Mouse (Mus musculus) adrenal gland, postnatal 25 days (tissue): ENCODE measurements at regions not wholly inside any gene's neighbourhood (a gene's known extent, or its start where the extent isn't known, plus 50 kb on each side); places are given as distances from the start of the nearest gene placed in this dataset.
A peak's percentile ranks its signal among the peaks of the same experiment; 100 is the strongest.

ENCODE experiments used
- DNase-seq: peaks from one replicate; pipeline ENCODE4 v3.0.0; 2021; ENCODE audit warnings: mixed read lengths

DNA sequence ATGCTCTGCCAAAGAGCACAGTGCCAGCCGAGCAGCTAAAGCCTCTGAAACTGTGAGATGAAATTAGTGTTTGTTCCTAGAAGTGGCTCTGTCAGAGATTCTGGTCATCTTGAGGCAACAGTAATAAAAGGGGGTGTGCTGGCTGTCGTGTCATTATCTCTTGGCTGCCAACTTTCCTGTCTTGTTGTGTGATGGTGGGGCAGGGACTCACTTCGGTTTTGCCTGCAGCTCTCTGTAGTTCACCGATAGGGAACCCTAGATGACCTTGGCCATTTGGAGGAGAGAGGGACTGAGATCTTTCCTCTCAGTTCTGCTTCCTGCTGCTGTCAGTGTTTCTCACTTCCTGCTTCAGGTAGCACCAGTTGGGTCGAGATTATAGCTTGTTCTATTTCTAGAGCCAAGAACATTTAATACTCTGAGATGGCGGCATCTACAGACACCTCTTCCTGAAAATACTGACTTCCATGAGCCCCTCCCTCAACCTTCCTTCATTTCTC, 159.8 kb upstream of the Kbtbd8 start:
- no peak for DNase-seq

DNA sequence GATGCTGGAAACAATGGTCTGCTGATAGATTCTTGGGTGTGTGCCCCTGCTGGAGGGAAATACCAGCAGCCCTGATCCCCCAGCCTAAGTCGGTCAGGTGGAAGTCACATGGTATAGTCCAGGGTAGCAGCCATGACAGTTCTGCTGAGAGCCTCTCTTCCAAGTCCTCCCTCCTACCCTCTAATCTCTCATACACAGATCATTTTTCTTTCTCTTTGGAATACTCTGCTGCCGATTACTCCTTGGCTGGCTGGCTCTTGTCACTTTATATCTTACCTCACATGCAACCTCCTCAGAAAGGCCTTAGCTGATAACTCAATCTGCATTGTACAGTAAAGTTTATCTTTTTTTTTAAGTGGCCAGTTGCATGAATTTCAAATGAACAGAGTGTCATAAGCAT, 162.5 kb upstream of the Kbtbd8 start:
- DNase-seq, result no peak

DNA sequence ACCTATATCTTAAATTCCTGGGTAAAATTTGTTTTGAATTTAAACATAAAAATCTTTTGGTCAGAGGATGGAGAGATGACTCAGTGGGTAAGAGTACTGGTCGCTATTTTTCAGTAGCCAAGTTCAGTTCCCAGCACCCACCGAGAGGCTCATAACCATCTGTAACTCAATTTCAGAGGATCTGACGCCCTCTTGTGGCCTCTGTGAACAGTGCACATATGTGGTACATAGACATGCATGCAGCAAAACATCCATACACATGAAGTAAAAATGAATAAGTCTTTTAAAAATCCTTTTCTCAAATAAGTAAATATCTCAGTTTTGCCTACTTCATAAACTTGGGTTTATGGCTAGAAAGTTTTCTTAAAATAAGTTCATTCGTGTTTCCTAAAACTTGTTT, 163.4 kb upstream of the Kbtbd8 start:
- DNase-seq, result no peak

DNA sequence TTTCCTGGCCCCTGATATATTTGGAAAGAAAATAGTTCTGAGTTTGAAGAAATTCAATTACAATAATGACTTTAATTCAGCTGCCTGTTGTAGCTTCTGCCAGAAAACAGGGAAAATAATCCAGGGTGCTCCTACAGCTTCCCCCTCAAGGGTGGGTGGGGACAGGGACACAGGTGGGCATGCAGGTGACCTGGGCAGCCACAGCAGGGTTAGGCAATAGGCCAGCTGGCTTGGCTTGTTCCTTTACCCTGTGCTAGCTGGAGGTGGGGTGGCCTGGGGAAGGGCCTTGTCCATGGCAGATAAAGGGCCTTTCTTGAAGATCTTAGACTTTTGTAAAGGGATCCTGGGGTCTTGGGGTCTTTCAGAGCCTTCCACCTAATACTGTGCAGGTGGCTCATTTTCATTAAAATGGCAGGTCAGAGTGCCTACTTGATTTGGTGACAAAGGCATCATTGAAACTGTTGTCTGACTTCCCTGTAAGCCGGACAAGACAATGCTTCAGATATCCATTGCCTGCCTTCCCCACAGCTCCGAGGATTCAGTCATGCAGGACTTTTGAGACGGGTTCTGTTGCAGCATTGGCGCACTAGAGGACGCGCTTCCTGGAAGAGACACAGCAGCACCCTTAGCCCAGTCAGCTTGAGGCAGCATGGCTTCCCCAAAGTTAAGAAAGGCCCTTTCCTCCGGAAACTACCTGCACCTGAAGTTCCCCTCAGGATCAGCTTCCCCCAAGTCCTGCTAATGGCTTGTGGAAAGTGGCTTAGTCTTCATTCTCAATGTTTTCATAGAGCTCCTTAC, 164.9 kb upstream of the Kbtbd8 start:
- no peak for DNase-seq

DNA sequence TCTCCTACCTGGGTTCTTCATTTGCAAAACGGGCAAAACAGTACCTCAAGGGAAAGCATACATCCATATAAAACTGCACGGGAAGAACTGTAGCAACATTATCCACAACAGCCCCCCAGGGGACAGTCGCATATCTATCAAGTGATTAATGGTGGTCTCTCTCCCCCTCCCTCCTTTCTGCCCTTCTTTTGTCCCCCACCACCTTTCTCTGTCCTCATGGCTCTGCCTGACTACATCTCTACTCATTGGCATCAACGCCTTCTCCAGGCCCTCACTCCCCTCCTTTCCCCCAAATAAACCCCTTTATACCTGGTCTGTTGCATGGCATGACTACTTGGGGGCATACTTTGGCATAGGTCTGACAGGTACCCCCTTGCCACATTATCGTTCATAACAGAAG, 166.1 kb upstream of the Kbtbd8 start:
- DNase-seq, result no peak

DNA sequence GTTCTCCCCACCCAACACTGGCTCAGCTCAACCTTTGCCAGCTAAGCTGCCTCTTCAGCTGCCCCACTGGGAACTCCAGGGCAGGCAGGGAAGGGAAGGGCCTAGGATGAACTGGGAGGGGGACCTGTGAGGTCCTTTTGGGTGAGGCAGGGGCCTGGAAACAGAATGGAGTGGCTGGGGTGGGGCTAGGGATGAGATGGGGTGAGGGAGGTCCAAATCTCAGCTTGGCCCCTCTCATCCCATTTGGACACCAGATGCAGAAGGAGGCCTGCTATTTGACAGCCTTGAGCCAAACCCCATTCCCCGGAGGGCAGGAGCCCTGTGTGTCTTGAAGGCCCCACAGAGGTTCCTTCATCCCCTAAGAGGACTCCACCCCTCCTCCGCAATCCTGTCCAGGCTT, 166.7 kb upstream of the Kbtbd8 start:
- peak; percentile 26 for DNase-seq

DNA sequence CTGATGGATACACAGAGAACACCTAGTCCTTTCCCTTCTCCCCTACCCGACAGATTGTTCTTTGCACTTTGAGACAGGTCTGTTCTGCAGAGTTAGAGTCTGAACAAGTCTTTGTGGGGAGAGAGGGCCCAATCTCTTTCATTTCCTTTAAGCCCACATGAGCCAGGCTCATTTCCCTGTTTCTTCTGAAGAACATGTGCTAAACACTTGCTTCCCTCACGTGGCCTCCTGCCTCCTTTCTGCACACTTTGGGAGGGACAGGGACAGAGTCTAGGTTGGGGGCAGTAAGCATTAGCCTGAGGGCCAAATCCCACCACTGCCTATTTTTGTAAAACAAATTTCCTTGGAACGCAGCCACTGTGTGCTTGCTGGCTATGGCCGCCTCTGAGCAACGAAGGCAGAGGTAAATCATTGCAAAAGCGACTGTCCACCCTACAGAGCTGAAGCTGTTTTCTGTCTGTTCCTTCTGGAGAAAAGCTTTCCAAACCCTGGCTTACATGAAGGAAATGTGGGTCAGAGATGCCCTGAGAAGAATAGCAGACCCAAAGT, 170.6 kb upstream of the Kbtbd8 start:
- DNase-seq, result no peak

DNA sequence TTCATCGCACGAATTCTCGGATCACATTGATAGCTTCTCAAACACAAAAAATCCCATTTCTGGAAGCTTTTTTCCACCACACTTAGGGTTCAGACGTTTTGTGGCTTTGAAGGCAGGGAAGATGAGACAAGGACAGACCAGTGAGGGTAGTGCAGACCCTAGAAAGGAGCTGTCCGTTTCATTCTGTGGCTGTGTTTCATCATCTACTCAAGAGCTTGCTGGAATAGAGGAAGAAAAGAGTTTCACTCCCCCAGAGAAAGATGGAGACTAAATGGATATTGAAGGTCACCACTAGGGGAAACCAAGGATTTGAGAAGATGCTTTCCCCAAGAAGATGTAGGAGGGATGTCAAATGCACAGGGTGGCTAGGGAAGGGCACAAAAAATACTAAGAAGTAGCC, 171.3 kb upstream of the Kbtbd8 start:
- DNase-seq, result no peak

DNA sequence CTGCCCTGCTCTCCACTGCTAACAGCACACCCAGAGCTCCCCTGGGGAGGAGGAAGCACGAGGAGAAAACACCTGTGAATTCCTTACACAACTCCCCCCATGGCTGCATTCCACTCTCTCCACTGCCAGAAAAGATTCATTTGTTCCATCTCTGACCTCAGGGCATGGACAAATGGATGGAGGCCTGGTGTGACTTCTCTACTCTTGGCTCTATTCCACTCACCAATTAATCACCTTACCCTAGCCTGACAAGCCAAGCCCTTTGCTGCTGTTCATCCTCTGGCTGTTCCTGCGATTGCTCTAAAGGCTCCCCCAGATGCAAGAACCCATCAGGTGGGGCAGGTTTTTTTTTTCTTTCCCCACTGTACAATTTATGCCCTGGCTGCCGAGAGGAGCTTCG, 172.8 kb upstream of the Kbtbd8 start:
- DNase-seq, result no peak

DNA sequence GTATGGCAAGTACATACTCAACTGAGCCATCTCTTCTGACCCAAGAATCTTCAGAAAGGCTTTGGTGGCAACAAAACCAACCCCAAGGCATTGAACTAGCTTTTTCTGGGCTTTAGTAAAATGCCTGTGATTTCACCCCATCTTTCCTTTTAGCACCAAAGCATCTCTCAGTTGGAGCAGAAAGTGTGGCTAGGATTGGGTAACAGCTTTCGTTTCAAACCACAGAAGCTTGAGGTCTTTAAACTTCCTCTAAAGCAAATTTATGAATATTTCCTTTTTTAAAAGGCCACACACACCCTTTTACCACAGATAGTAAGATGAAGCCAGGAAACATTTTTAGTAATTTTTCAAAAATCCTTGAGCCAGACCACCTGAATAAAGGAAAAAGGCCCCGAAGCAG, 178.1 kb upstream of the Kbtbd8 start:
- no peak for DNase-seq

DNA sequence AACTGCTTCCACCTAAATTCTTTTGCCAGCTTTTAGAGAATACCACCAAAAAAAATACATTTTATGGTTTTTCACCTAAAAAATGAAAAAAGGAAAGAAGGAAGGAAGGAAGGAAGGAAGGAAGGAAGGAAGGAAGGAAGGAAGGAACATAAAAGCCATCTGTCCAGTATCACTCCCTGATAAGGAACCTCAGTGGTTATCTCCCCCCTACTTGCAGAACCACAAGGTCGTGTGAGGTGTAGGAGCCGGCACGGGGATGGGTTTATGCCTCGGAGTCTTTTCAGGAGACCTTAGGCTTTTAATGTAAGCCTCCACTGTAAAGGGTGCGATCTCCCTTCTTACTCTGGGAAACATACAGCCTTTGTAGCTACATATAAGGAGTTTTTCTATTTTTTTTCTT, 180.8 kb upstream of the Kbtbd8 start:
- DNase-seq, result no peak

DNA sequence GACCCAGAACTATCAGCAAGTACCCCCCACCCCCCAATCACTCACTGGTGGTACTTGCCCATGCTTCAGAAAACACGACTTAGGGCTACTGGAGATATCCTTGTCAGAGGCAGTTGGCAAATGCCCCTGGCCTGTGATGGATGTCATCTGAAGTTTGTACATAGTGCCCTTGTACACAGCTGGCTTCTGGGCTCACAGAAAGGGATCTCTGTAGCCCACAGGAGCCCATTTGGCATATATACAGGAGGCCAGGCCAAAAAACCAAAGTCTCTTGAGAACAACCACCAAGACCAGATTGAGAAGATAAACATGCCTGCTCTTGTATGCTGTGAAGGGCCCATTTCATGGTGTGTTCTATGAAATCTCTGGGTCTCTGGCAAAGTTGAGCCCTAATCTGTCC, 181.3 kb upstream of the Kbtbd8 start:
- peak; percentile 10 for DNase-seq

DNA sequence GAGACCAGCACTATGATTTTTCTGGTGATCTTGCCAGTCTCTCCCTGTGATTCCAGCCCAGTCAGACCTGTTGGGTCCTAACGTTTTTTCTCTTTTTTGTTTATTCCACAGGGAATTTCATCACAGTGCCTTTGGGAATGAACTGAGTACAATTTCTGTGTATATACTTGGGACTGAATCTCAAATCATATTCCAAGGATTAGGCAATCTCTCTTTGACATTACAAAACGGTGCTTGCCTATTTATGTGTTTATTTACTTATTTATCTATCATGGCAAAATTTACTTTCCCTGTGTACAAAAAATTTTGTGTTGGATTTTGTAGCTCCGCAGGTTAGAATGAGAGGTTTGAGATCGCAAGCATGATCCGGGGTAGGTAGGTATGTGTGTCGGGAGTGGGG, 189.2 kb upstream of the Kbtbd8 start:
- DNase-seq, result no peak

DNA sequence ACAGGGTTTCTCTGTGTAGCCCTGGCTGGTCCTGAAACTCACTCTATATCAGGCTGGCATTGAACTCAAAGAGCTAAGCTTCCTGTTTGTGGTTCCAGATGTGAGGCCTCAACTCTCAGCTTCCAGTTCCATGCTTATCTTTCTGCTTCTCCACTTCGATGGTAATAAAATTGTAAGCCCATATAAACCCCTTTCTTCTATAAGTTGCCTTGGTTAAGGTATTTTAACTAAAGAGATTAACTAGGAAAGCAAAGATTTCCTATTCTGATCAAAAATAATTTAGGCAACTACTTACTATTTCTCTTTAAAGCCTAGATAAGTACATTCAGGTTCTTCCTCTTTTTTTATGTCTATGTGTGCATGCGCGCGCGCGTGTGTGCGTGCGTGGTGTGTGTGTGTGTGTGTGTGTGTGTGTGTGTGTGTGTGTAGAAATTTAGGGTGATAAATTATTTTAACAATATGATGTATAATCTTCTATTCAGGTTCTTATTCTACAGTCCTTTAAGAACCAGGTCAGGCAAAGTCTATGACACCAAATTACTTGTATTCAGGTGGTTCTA, 190.3 kb upstream of the Kbtbd8 start:
- DNase-seq, result no peak

DNA sequence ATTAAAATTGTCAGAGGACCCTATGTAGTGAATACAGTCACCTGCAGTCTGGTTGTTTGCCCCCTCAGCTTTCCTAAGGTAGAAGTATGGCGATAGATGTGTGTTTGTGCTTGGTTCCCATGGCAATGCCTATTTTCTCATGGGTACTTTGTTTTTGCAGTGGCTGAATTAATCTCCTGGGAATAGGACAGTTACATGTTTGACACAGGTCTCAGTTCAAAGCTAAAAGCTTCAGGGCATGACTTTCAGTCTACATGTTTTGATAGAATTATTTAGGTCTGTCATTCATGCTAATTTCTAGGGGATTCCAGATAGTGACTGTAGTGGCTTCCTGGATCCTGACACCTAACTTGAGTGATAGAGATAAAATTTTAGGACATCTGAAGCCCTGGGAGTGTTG, 191.6 kb upstream of the Kbtbd8 start:
- DNase-seq, result no peak

DNA sequence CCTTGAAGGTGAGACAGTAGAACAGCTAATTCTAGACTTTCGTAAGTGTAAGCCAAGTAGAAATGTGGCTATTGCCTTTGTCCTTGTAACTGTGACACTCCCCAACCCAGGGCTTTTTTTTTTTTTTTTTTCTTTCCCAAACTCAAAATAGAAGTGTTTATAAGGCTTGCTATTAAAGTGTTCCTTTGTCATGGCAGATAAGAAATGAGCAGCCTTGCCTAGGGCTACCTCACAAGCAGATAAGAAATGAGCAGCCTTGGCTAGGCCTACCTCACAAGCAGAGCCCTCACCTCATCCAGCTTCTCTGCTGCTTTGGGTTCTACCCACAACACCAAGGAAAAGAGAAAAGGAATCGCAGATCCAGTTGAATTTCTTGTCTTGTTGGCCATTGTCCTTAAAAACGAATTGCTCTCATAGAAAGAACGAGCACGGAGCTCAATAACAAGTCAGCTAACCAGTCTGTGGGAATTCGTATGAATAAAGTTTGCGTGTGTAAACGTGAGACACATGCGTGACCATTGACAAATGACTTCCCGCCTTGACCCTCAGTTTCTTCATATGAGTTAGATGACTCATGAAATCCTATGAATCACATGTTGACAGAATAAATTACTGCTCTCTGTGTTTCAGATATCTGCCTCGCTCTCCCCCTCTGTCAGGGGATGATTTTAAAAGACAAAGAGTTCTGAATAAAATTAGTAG, 192.6 kb upstream of the Kbtbd8 start:
- DNase-seq, result no peak

DNA sequence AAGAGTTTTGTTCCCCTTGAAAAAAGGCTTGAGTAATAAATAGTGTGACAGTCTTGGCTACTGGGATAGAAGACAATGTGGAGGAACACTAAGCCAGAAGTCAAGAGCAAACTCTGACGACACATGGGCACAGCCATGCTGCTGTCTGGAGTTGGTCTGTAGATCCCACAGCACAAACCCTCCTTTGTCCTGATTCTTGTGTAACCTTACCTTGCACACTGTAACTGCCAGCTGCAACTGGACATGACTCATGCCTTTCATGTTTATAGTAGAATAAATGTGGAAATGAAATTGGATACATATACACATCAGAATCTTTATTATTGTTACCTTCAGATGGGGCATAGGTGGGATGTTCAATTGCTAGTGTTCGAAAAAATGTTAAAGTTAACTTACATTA, 195.3 kb upstream of the Kbtbd8 start:
- no peak for DNase-seq

DNA sequence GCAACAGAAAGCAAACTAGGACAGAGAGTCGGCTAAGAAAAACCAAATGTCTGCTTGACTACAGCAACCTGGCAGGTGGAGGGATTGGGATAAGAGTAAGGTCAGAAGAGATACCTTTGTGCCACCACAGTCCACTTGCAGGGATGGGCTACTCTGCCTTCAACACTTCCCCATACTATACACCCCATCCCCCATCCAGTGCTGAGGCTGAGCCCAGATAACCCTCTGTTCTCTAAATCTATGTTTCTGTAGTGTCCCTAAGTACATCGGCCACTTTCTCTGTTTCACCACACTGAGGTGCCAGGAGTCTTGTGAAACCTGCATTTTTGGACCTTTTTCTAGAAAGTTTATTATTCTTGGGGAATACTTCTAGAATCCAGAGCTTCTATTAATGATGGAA, 196.3 kb upstream of the Kbtbd8 start:
- no peak for DNase-seq

DNA sequence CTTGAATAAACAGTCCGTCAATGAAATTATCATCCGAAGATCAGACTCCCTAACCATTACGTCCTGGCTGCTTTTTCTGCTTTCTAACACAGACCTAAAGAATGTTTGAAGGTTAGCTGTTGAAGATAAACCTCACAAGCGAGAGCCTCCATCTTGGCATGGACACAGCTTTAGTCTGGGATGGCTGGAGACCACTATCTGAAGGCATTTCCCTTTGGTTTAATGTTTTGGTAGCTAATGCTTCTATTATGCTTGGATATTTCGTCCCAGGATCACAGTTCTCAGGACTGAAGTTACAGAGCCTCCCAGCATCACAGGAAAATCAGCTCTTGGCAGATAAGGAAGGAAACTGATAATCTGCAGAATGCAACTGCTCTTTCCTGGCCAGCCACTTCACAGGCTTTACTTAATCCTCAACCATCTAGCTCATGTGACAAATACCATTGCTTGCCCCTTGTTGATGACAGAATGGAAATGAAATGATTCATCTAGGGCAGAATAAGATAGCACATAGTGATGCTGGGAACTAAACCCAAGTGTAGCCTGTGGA, 197.8 kb upstream of the Kbtbd8 start:
- no peak for DNase-seq

DNA sequence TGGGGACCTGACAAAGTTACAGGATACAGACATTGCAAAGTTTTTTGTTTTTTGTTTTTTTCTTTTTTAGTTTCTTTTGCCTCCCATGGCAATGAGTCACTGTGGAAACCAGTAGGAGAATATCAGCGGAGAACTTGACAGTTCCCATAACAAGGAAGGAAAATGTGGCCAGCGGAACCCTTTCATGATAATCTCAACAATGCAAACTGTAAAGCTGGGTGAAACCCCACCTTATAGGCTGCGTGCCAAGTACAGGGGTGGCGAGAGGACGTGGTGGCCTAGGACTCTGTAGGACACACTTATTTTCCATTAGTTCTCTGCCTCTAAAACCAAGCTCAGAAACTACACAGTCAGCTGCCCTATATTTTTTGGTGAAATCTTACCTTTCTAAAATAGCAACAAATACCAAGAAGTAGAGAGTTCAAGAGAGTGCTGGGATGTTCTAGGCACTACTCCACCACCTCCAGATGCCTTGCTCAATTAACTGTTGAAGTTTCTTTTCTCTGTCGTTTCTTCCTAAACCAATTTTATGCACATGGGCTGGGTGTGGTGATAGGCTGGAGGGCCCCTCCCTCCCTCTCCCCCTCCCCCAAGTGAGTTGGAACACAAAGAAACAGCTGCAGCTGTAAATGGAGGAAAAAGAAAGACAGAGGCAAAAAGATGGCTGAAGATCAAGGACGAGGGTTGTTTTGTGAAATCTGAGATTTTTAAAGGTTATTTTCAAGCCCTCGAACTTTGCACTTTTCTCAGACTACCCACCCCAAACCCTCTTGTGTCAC, 201.0 kb upstream of the Kbtbd8 start:
- DNase-seq, result no peak

DNA sequence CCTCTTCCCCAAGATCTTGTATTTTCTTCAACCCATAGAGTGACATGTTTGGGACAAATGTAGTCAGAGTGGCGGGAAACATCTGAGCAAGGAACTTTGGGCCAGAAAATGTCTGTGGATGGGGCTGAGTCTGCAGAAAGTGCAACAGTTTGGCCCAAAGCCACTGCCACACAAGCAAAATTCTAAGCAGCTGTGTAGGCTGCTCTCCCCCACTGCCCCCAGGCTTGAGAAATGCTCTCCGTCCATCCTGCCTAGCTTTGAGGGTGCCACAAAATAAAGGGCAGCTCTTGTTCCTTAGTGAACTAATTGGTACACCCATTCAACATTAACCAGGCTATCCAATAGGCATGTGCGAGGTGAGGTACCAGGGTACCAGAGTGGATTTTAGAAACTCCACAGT, 205.2 kb upstream of the Kbtbd8 start:
- DNase-seq, result no peak

DNA sequence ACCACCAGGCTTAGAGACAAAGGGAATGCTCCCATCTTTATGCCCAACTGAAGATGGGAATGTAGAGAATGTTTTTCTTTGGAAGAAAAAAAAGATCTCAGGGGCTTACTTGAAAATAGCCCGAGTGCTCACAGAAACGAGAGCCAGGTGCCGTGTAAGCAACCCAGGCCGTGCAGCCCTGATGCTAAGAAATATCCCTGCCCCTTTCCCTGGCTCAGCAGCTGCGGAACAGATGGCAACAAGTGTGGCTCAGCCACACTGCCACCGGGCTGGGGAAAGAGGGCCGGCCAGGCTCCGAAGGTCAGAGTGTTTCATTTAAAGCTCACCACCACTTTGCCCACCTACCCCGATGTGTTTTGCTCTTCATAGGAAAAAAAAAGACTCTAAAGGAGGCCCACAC, 205.7 kb upstream of the Kbtbd8 start:
- DNase-seq, result no peak
